Mouse (Mus musculus) c-Kit-positive CD71-positive TER-119-negative erythroid progenitor cells, embryonic 14.5 days (primary cell): ENCODE data around the gene Cacna1c.

Experiments used
- DNase-seq: peaks from one replicate; pipeline ENCODE4 v3.0.0-alpha.2; 2013; ENCODE audit warnings: low read depth

The Cacna1c gene

GRCm38 (mm10) chr6:118795716-118796115 lies 400.5 kb downstream of the Cacna1c start:
- no peak for DNase-seq

GRCm38 (mm10) chr6:118791921-118792368 lies 404.3 kb downstream of the Cacna1c start:
- no peak for DNase-seq

- DNase-seq = no peak
These were observed 408.3 kb downstream of the Cacna1c start for GRCm38 (mm10) chr6:118787933-118788332.

- no peak for DNase-seq
These were observed 415.9 kb downstream of the Cacna1c start for GRCm38 (mm10) chr6:118780280-118780679.

- no peak for DNase-seq
These were observed 417.0 kb downstream of the Cacna1c start for GRCm38 (mm10) chr6:118779201-118779600.

GRCm38 (mm10) chr6:118777457-118777856 lies 418.8 kb downstream of the Cacna1c start:
- DNase-seq = no peak

- DNase-seq = no peak
These were observed 419.8 kb downstream of the Cacna1c start for GRCm38 (mm10) chr6:118776459-118776858.

- no peak for DNase-seq
These were observed 423.6 kb downstream of the Cacna1c start for GRCm38 (mm10) chr6:118772581-118772980.

GRCm38 (mm10) chr6:118771121-118771520 lies 425.1 kb downstream of the Cacna1c start:
- DNase-seq = peak; percentile 73

GRCm38 (mm10) chr6:118770396-118770795 lies 425.8 kb downstream of the Cacna1c start:
- no peak for DNase-seq

GRCm38 (mm10) chr6:118769792-118770191 lies 426.4 kb downstream of the Cacna1c start:
- no peak for DNase-seq

- DNase-seq = no peak
These were observed 428.5 kb downstream of the Cacna1c start for GRCm38 (mm10) chr6:118767698-118768097.

GRCm38 (mm10) chr6:118765261-118765660 lies 431.0 kb downstream of the Cacna1c start:
- no peak for DNase-seq

GRCm38 (mm10) chr6:118759015-118759414 lies 437.2 kb downstream of the Cacna1c start:
- peak; percentile 46 for DNase-seq

GRCm38 (mm10) chr6:118758290-118758907 lies 437.8 kb downstream of the Cacna1c start:
- DNase-seq = peak; percentile 86

GRCm38 (mm10) chr6:118757533-118758289 lies 438.5 kb downstream of the Cacna1c start:
- DNase-seq = peak; percentile 89

- no peak for DNase-seq
These were observed 439.7 kb downstream of the Cacna1c start for GRCm38 (mm10) chr6:118756511-118756910.

GRCm38 (mm10) chr6:118755768-118756167 lies 440.4 kb downstream of the Cacna1c start:
- no peak for DNase-seq

GRCm38 (mm10) chr6:118754439-118754838 lies 441.8 kb downstream of the Cacna1c start:
- no peak for DNase-seq

- DNase-seq = no peak
These were observed 442.4 kb downstream of the Cacna1c start for GRCm38 (mm10) chr6:118753787-118754186.

GRCm38 (mm10) chr6:118753064-118753463 lies 443.2 kb downstream of the Cacna1c start:
- DNase-seq = no peak

- DNase-seq = peak; percentile 50
These were observed 446.9 kb downstream of the Cacna1c start for GRCm38 (mm10) chr6:118749285-118749684.

GRCm38 (mm10) chr6:118742701-118743100 lies 453.5 kb downstream of the Cacna1c start:
- no peak for DNase-seq
